Mouse (Mus musculus) erythroblast, embryonic 14.5 days (primary cell): ENCODE measurements around the gene Ldlrad3. TPM values are rescaled to one million over a fixed set of nuclear protein-coding genes. Genes with fewer than 3 reads are reported as not detected.

Experiments used
- H3K27me3 ChIP-seq: 2 replicates; pipeline ENCODE4 v1.6.1; 2012; ENCODE audit warnings: inconsistent platforms; ENCODE audit not compliant: control insufficient read depth
- H3K36me3 ChIP-seq: 2 replicates; pipeline ENCODE4 v1.6.1; 2012; ENCODE audit warnings: mild to moderate bottlenecking, inconsistent platforms; ENCODE audit not compliant: control insufficient read depth
- H3K4me1 ChIP-seq: 2 replicates; pipeline ENCODE4 v1.6.1; 2012; ENCODE audit warnings: inconsistent platforms; ENCODE audit not compliant: control insufficient read depth
- H3K4me3 ChIP-seq: replicated peaks from 2 replicates; pipeline ENCODE3; 2012; ENCODE audit warnings: moderate library complexity, mild to moderate bottlenecking, inconsistent platforms
- H3K9me3 ChIP-seq: 2 replicates; pipeline ENCODE4 v1.6.1; 2012; ENCODE audit warnings: low read length, inconsistent platforms, mixed read lengths; ENCODE audit not compliant: control insufficient read depth
- GATA1 ChIP-seq: IDR thresholded peaks from 2 replicates; pipeline ENCODE4 v1.6.1; 2012; ENCODE audit warnings: low read length, inconsistent platforms, mixed read lengths
- TAL1 ChIP-seq: IDR thresholded peaks from 3 replicates; pipeline ENCODE4 v1.6.1; 2012; ENCODE audit warnings: low read length, inconsistent platforms, mixed read lengths
- polyA plus RNA-seq: library from polyadenylated mRNA; stranded (reverse); fragments of >175 nt; gene quantifications from 2 replicates; pipeline ENCODE4 v1.2.3, GENCODE M21; 2012

The Ldlrad3 gene
- polyA plus RNA-seq, 1 experiment, result not detected

GRCm38 (mm10) chr2:102099261-102099660, 86.9 kb downstream of the Ldlrad3 start:
- Histone ChIP-seq H3K9me3 (no peaks in the 10 kb centered on the region), H3K27me3 (no peaks in the 10 kb centered on the region), H3K36me3 (no peaks in the 10 kb centered on the region), H3K4me1 (no peaks in the 10 kb centered on the region), H3K4me3 (no peak overlapping the region)
- TF ChIP-seq TAL1 (no peak), GATA1 (no peak)

- no peaks in the 10 kb centered on the region for H3K9me3 ChIP-seq
- no peaks in the 10 kb centered on the region for H3K4me1 ChIP-seq
- TF ChIP-seq GATA1 (no peak), TAL1 (no peak)
- no peaks in the 10 kb centered on the region for H3K27me3 ChIP-seq
- H3K36me3 ChIP-seq, result no peaks in the 10 kb centered on the region
- no peak overlapping the region for H3K4me3 ChIP-seq
Observed at GRCm38 (mm10) chr2:102094773-102095172, 91.4 kb downstream of the Ldlrad3 start.

DNA sequence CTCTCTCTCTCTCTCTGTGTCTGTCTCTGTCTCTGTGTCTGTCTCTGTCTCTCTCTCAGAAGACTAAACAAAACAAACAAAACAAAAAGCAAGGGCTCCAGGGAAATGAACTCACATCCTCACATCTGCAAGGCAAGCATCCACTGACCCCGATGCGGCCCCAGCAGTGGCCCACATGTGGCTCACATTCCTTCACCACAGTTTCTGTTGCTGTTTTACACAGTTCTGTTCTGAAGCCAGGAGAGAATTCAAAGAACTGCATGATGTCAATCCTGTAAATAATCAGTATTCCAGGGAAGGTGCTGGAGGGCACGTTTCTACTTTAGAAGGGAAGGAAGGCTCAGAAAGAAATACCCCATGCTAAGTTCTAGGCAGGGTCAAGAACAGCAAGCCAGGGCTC, 91.9 kb downstream of the Ldlrad3 start:
- TF ChIP-seq GATA1 (no peak), TAL1 (no peak)
- no peaks in the 10 kb centered on the region for H3K36me3 ChIP-seq
- no peaks in the 10 kb centered on the region for H3K4me1 ChIP-seq

DNA sequence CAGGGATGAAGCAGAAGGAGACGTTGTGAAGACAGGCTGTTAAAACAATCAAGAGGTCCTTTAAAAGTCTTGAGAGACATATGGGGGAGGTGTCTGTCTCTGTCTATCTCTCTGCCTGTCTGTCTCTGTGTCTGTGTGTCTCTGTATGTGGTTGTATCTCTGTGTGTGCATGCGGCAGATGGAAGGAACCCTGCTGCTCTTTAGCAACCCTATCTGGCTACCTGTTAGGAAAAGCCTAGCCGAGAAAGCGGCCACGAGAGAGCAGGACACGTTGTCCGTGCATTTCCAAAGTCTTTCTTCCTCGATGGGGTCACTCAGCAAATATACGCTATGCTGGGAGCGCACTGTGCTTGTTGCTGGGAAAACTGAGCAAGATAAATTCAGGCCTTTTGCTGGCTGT, 93.6 kb downstream of the Ldlrad3 start:
- TF ChIP-seq GATA1 (no peak), TAL1 (no peak)
- H3K9me3 ChIP-seq, result no peaks in the 10 kb centered on the region
- no peaks in the 10 kb centered on the region for H3K4me1 ChIP-seq
- H3K36me3 ChIP-seq, result no peaks in the 10 kb centered on the region
- no peak overlapping the region for H3K4me3 ChIP-seq
- no peaks in the 10 kb centered on the region for H3K27me3 ChIP-seq

More for the DNA sequence above, 91.9 kb downstream of the Ldlrad3 start:
- Histone ChIP-seq H3K27me3 (no peaks in the 10 kb centered on the region), H3K4me3 (no peak overlapping the region), H3K9me3 (no peaks in the 10 kb centered on the region)

- TF ChIP-seq GATA1, result no peak
- TF ChIP-seq TAL1, result no peak
- H3K4me3 ChIP-seq, result no peak overlapping the region
- no peaks in the 10 kb centered on the region for H3K9me3 ChIP-seq
- H3K4me1 ChIP-seq, result no peaks in the 10 kb centered on the region
- no peaks in the 10 kb centered on the region for H3K27me3 ChIP-seq
- H3K36me3 ChIP-seq, result no peaks in the 10 kb centered on the region
Observed at GRCm38 (mm10) chr2:102091516-102092350, 94.5 kb downstream of the Ldlrad3 start.

DNA sequence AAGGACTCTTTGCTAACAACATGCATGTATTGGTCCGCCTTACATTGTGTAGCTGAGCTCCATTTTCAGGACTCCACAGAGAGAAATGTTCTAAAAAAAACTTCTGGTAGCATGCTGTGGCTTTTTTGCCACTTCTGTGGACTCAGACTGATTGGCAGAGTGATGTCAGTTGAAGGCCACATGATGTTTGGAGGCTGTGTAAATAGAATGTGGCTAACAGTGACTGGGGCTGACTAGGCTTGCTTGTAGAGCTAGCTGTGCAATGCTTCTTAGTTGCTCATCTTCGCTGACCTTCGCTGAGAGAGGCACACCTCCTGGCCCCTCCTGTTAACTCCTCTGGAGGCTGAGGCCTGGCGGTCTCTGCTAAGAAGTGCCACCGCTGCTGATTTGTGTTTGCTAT, 98.4 kb downstream of the Ldlrad3 start:
- TF ChIP-seq TAL1 (no peak), GATA1 (no peak)
- Histone ChIP-seq H3K4me1 (no peaks in the 10 kb centered on the region), H3K9me3 (peaks cover 7% of the 10 kb centered on the region), H3K27me3 (no peaks in the 10 kb centered on the region), H3K4me3 (no peak overlapping the region), H3K36me3 (no peaks in the 10 kb centered on the region)

GRCm38 (mm10) chr2:102086583-102086982, 99.6 kb downstream of the Ldlrad3 start:
- Histone ChIP-seq H3K4me1 (no peaks in the 10 kb centered on the region), H3K36me3 (no peaks in the 10 kb centered on the region), H3K27me3 (no peaks in the 10 kb centered on the region), H3K9me3 (peaks cover 8% of the 10 kb centered on the region), H3K4me3 (no peak overlapping the region)
- no peak for TF ChIP-seq GATA1
- TF ChIP-seq TAL1, result no peak

GRCm38 (mm10) chr2:102082782-102083181, 103.4 kb downstream of the Ldlrad3 start:
- H3K4me3 ChIP-seq, result no peak overlapping the region
- TF ChIP-seq GATA1 (no peak), TAL1 (no peak)
- H3K9me3 ChIP-seq, result peaks cover 13% of the 10 kb centered on the region
- no peaks in the 10 kb centered on the region for H3K27me3 ChIP-seq
- H3K36me3 ChIP-seq, result no peaks in the 10 kb centered on the region
- H3K4me1 ChIP-seq, result no peaks in the 10 kb centered on the region

DNA sequence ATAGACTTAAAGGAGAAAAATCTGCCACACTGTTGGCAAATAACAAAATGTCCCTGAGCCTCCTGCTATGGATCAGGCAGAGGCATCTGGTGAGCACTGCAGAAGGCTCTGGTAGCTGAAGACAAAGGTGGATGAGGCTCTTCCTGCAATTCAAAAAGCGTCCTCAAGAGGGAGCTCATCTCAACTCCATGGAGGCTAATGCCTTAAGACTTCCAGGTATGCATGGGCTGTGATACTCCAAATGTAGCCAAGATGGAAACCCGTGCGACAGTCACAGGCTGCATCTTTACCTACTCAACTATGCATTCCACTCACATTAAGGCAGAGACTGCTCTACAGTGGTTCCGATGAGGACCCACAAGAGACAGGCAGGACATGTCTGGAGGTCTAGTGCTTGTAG, 108.6 kb downstream of the Ldlrad3 start:
- TF ChIP-seq GATA1 (no peak), TAL1 (no peak)
- Histone ChIP-seq H3K27me3 (no peaks in the 10 kb centered on the region), H3K36me3 (no peaks in the 10 kb centered on the region), H3K4me1 (no peaks in the 10 kb centered on the region), H3K9me3 (peaks cover 6% of the 10 kb centered on the region), H3K4me3 (no peak overlapping the region)
